Mouse (Mus musculus) lung, embryonic 15.5 days (tissue): Measurements from ENCODE around the gene Jmjd8. TPM values are rescaled to one million over a fixed set of nuclear protein-coding genes. Genes with fewer than 3 reads are reported as not detected.

Source experiments
- ATAC-seq: fragments of 200-750 bp; cut with Nextera tagmentation; 2 replicates; pipeline ENCODE4 v1.8.0; 2017; ENCODE audit warnings: moderate number of reproducible peaks, borderline replicate concordance; ENCODE audit not compliant: low FRiP score, low TSS enrichment; ENCODE audit errors: extremely low read depth
- H3K27ac ChIP-seq: fragments of 300-500 bp; sonication (generic); 2 replicates; pipeline ENCODE4 v1.5.1; 2015; ENCODE audit warnings: moderate library complexity, mild to moderate bottlenecking, inconsistent platforms
- H3K27me3 ChIP-seq: fragments of 300-500 bp; sonication (generic); 2 replicates; pipeline ENCODE4 v1.6.1; 2015; ENCODE audit warnings: inconsistent platforms
- H3K36me3 ChIP-seq: fragments of 300-500 bp; sonication (generic); 2 replicates; pipeline ENCODE4 v1.6.1; 2015; ENCODE audit warnings: inconsistent platforms
- H3K4me1 ChIP-seq: fragments of 300-500 bp; sonication (generic); 2 replicates; pipeline ENCODE4 v1.6.1; 2015; ENCODE audit warnings: inconsistent platforms
- H3K4me2 ChIP-seq: fragments of 300-500 bp; sonication (generic); 2 replicates; pipeline ENCODE4 v1.6.1; 2015; ENCODE audit warnings: inconsistent platforms, mild to moderate bottlenecking, moderate library complexity
- H3K4me3 ChIP-seq: fragments of 300-500 bp; sonication (generic); 2 replicates; pipeline ENCODE4 v1.5.1; 2015; ENCODE audit warnings: mild to moderate bottlenecking, inconsistent platforms
- H3K9ac ChIP-seq: fragments of 300-500 bp; sonication (generic); 2 replicates; pipeline ENCODE4 v1.6.1; 2015; ENCODE audit warnings: inconsistent platforms
- H3K9me3 ChIP-seq: fragments of 300-500 bp; sonication (generic); 2 replicates; pipeline ENCODE4 v1.6.1; 2016; ENCODE audit warnings: inconsistent platforms
- WGBS: fragments of 180-500 bp; shearing (Covaris S2); methylation state at CpG from one replicate; pipeline ENCODE4 v1.1.7; 2015; 5-methylcytosine and 5-hydroxymethylcytosine counted together
- polyA plus RNA-seq: library from polyadenylated mRNA; unstranded; fragments of >200 nt; fragmentation: Nextera tagmentation; extraction: Ambion mirVana; gene quantifications from 2 replicates; pipeline ENCODE4 v1.2.1, GENCODE M21; 2015

Jmjd8 gene
- polyA plus RNA-seq, 1 experiment from 2014 or later: 51.5 TPM

- H3K36me3 ChIP-seq: peaks cover 46% of the 10 kb centered on the region
- H3K4me1 ChIP-seq: peaks cover 15% of the 10 kb centered on the region
Measured at GRCm38 (mm10) chr17:25843636-25844395, 15.1 kb downstream of the Jmjd8 start.

GRCm38 (mm10) chr17:25844396-25844901, 15.8 kb downstream of the Jmjd8 start, which contains the start of gene Rhot2:
TSS of gene Rhot2 (minus strand) at chr17:25844851.
- Histone ChIP-seq H3K27ac (peak within 1 kb of the TSS; percentile 80), H3K4me3 (peak within 1 kb of the TSS; percentile 77), H3K4me1 (peaks cover 15% of the 10 kb centered on the region), H3K9ac (peak within 1 kb of the TSS; percentile 78), H3K9me3 (no peaks in the 10 kb centered on the region), H3K36me3 (peaks cover 42% of the 10 kb centered on the region), H3K4me2 (peak within 1 kb of the TSS; percentile 82), H3K27me3 (no peaks in the 10 kb centered on the region)
- ATAC-seq: peak; percentile 94
- under 1% methylated on average over 21 of the region's 21 CpGs for WGBS

More at GRCm38 (mm10) chr17:25843636-25844395, 15.1 kb downstream of the Jmjd8 start:
- H3K9ac ChIP-seq: peak overlapping the region; percentile 78
- H3K27ac ChIP-seq: peak overlapping the region; percentile 80
- H3K4me2 ChIP-seq: peak overlapping the region; percentile 82
- H3K9me3 ChIP-seq: no peaks in the 10 kb centered on the region
- H3K27me3 ChIP-seq: no peaks in the 10 kb centered on the region
- WGBS: 1% methylated on average over 38 of the region's 38 CpGs
- no peak; the same call in 1 of the 2 replicates for ATAC-seq
- peak overlapping the region; percentile 77 for H3K4me3 ChIP-seq

GRCm38 (mm10) chr17:25860229-25860628, 31.6 kb downstream of the Jmjd8 start:
- H3K4me3 ChIP-seq: peak overlapping the region; percentile 70; the same call in 1 of the 2 replicates
- H3K4me1 ChIP-seq: peaks cover 16% of the 10 kb centered on the region
- peak overlapping the region; percentile 68; the same call in 1 of the 2 replicates for H3K9ac ChIP-seq
- H3K9me3 ChIP-seq: no peaks in the 10 kb centered on the region
- peak overlapping the region; percentile 82 for H3K4me2 ChIP-seq
- H3K36me3 ChIP-seq: no peaks in the 10 kb centered on the region
- WGBS: 86% methylated on average over 6 of the region's 6 CpGs
- no peak overlapping the region for H3K27ac ChIP-seq
- no peak for ATAC-seq
- no peaks in the 10 kb centered on the region for H3K27me3 ChIP-seq

GRCm38 (mm10) chr17:25860832-25861703, 32.4 kb downstream of the Jmjd8 start, which contains the start of gene Wdr90:
TSS of gene Wdr90 (minus strand) at chr17:25861501.
- Histone ChIP-seq H3K4me3 (peak within 1 kb of the TSS; percentile 70), H3K27ac (peak within 1 kb of the TSS; percentile 62), H3K9me3 (no peaks in the 10 kb centered on the region), H3K27me3 (no peaks in the 10 kb centered on the region), H3K4me2 (peak within 1 kb of the TSS; percentile 82), H3K9ac (peak within 1 kb of the TSS; percentile 68), H3K4me1 (peaks cover 16% of the 10 kb centered on the region), H3K36me3 (no peaks in the 10 kb centered on the region)
- ATAC-seq: peak; percentile 93
- WGBS: 3% methylated on average over 62 of the region's 65 CpGs

DNA sequence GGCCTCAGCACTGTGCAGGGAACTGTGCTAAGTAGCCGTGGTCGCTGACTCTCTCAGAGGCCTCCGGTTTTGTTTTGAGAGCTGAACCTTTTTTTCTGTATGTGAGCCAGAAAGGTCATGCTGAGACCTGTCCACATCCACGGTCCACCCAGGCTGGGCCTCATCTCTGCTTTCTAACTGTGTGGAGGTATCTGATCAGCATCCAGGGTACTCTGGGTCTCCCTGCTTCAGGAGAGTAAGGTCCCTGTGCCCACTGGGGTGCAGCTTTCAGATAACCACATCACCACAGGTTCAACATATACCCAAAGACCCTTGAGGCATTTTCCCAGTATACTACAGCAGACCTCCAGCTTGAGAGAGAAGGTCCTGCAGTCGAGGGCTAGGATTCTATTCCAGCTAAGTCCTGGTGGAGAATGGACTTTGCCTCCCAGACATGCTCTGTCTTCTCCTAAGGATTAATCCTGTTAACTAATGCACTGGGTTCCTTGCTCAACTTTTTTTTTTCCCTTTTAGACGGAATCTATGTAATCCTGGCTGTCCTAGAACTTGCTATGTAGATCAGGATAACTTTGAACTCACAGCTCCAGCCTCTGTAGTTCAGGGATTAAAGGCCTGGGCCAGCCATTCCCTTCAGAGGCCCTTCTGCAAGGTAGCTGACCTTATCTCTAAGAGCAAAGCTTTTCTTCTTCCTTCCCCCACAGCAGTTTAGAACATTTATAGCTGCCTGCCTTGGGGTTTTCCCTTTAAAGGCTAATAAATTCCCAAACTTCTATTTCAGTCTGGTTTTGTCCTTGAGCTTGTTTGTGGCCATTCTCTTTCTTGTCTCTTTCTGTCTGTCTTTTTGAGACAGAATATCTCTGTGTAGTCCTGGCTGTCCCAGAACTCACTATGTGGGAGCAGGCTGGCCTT, 33.3 kb downstream of the Jmjd8 start:
- H3K9ac ChIP-seq: peak overlapping the region; percentile 68
- peak; percentile 33; the same call in 1 of the 2 replicates for ATAC-seq

GRCm38 (mm10) chr17:25863681-25864080, 35.0 kb downstream of the Jmjd8 start:
- ATAC-seq: no peak
- Histone ChIP-seq H3K4me2 (no peak overlapping the region), H3K9me3 (no peaks in the 10 kb centered on the region), H3K36me3 (no peaks in the 10 kb centered on the region), H3K4me3 (no peak overlapping the region), H3K4me1 (peaks cover 26% of the 10 kb centered on the region), H3K27me3 (no peaks in the 10 kb centered on the region), H3K27ac (no peak overlapping the region), H3K9ac (no peak overlapping the region)
- 82% methylated on average over 6 of the region's 6 CpGs for WGBS

More for the DNA sequence above, 33.3 kb downstream of the Jmjd8 start:
- H3K4me1 ChIP-seq: peaks cover 16% of the 10 kb centered on the region
- peak overlapping the region; percentile 70 for H3K4me3 ChIP-seq
- no peaks in the 10 kb centered on the region for H3K9me3 ChIP-seq
- WGBS: 13% methylated on average over 6 of the region's 6 CpGs
- H3K36me3 ChIP-seq: no peaks in the 10 kb centered on the region
- H3K27me3 ChIP-seq: no peaks in the 10 kb centered on the region
- H3K27ac ChIP-seq: peak overlapping the region; percentile 62
- peak overlapping the region; percentile 82 for H3K4me2 ChIP-seq

DNA sequence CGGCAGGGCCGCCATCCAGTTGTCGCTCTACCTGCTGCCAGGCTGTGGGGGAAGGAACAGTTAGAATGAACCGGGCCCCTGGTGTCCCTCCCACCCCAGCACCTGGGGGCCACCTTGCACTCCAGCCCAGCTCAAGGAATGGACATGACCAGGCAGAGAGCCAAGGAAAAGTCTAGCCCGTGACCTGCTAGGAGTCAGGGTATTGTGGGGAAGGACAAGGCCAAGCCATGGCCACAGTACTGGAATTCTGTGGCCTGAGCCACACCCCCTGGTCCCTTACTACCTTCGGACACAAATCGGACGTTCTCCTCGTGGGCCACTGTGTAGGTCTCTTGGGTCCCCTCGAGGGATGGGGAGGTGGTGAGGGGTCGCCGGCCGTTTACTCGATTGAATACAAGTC, 35.6 kb downstream of the Jmjd8 start:
- 93% methylated on average over 14 of the region's 14 CpGs for WGBS
- no peaks in the 10 kb centered on the region for H3K9me3 ChIP-seq
- H3K27ac ChIP-seq: no peak overlapping the region
- H3K9ac ChIP-seq: no peak overlapping the region
- H3K4me1 ChIP-seq: peaks cover 31% of the 10 kb centered on the region
- no peak overlapping the region for H3K4me2 ChIP-seq
- H3K27me3 ChIP-seq: no peaks in the 10 kb centered on the region
- ATAC-seq: no peak
- H3K4me3 ChIP-seq: no peak overlapping the region
- no peaks in the 10 kb centered on the region for H3K36me3 ChIP-seq

GRCm38 (mm10) chr17:25865288-25865687, 36.6 kb downstream of the Jmjd8 start:
- H3K9ac ChIP-seq: no peak overlapping the region
- H3K36me3 ChIP-seq: no peaks in the 10 kb centered on the region
- H3K4me2 ChIP-seq: no peak overlapping the region
- H3K27me3 ChIP-seq: no peaks in the 10 kb centered on the region
- no peaks in the 10 kb centered on the region for H3K9me3 ChIP-seq
- peaks cover 28% of the 10 kb centered on the region for H3K4me1 ChIP-seq
- H3K4me3 ChIP-seq: no peak overlapping the region
- no peak for ATAC-seq
- no peak overlapping the region for H3K27ac ChIP-seq
- WGBS: 83% methylated on average over 11 of the region's 11 CpGs

GRCm38 (mm10) chr17:25866172-25866571, 37.5 kb downstream of the Jmjd8 start:
- Histone ChIP-seq H3K36me3 (no peaks in the 10 kb centered on the region), H3K4me3 (no peak overlapping the region), H3K9me3 (no peaks in the 10 kb centered on the region), H3K4me2 (no peak overlapping the region), H3K27ac (no peak overlapping the region), H3K4me1 (peaks cover 21% of the 10 kb centered on the region), H3K27me3 (no peaks in the 10 kb centered on the region), H3K9ac (no peak overlapping the region)
- WGBS: 98% methylated on average over 3 of the region's 3 CpGs
- no peak for ATAC-seq

DNA sequence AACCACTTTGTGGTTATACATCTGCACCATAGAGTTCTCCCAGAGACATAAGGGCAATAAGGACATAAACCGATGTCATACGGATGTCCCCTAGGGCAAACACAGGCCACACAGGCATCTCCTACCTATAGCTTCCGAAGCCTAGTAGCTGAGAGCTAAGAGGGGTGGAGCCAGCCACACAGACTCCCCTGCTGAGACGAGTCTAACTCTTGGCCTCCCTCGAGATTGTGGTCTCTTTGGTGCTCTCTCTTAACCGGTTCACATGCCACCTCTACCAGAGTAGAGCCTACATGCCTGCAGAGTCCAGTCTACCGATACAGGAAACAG, 38.8 kb downstream of the Jmjd8 start:
- Histone ChIP-seq H3K9ac (peak overlapping the region; percentile 63; the same call in 1 of the 2 replicates), H3K4me2 (peak overlapping the region; percentile 99), H3K27me3 (no peaks in the 10 kb centered on the region), H3K4me1 (peaks cover 15% of the 10 kb centered on the region), H3K4me3 (peak overlapping the region; percentile 61), H3K9me3 (no peaks in the 10 kb centered on the region), H3K27ac (no peak overlapping the region), H3K36me3 (no peaks in the 10 kb centered on the region)
- 14% methylated on average over 7 of the region's 7 CpGs for whole genome bisulfite sequencing
- no peak for ATAC-seq
